Mouse (Mus musculus) heart, embryonic 13.5 days (tissue): Measurements from ENCODE around the gene Frmpd4. TPM values are rescaled to one million over a fixed set of nuclear protein-coding genes. Genes with fewer than 3 reads are reported as not detected.

Experiments used
- ATAC-seq: fragments of 200-750 bp; cut with Nextera tagmentation; 2 replicates; pipeline ENCODE4 v1.8.0; 2017; ENCODE audit warnings: moderate TSS enrichment; ENCODE audit not compliant: insufficient number of reproducible peaks, low FRiP score, low TSS enrichment; ENCODE audit errors: extremely low read depth
- H3K27ac ChIP-seq: fragments of 300-500 bp; sonication (generic); replicated peaks from 2 replicates; pipeline ENCODE4 v1.5.1; 2015; ENCODE audit warnings: moderate library complexity, mild to moderate bottlenecking, inconsistent platforms
- H3K27me3 ChIP-seq: fragments of 300-500 bp; sonication (generic); replicated peaks from 2 replicates; pipeline ENCODE4 v1.6.1; 2015; ENCODE audit warnings: mild to moderate bottlenecking, inconsistent platforms
- H3K36me3 ChIP-seq: fragments of 300-500 bp; sonication (generic); 2 replicates; pipeline ENCODE4 v1.6.1; 2015; ENCODE audit warnings: mild to moderate bottlenecking, inconsistent platforms
- H3K4me1 ChIP-seq: fragments of 300-500 bp; sonication (generic); 2 replicates; pipeline ENCODE4 v1.6.1; 2015; ENCODE audit warnings: inconsistent platforms
- H3K4me2 ChIP-seq: fragments of 300-500 bp; sonication (generic); 2 replicates; pipeline ENCODE4 v1.6.1; 2015; ENCODE audit warnings: inconsistent platforms, mild to moderate bottlenecking, moderate library complexity
- H3K4me3 ChIP-seq: fragments of 300-500 bp; sonication (generic); 2 replicates; pipeline ENCODE4 v1.5.1; 2015; ENCODE audit warnings: moderate library complexity, mild to moderate bottlenecking, inconsistent platforms
- H3K9ac ChIP-seq: fragments of 300-500 bp; sonication (generic); 2 replicates; pipeline ENCODE4 v1.6.1; 2015; ENCODE audit warnings: inconsistent platforms, mild to moderate bottlenecking, moderate library complexity
- H3K9me3 ChIP-seq: fragments of 300-500 bp; sonication (generic); 2 replicates; pipeline ENCODE4 v1.6.1; 2016; ENCODE audit warnings: inconsistent platforms
- WGBS: fragments of 180-500 bp; shearing (Covaris S2); methylation state at CpG from one replicate; pipeline ENCODE4 v1.1.7; 2015; ENCODE audit warnings: mixed read lengths; 5-methylcytosine and 5-hydroxymethylcytosine counted together
- polyA plus RNA-seq: library from polyadenylated mRNA; unstranded; fragments of >200 nt; fragmentation: Nextera tagmentation; extraction: Ambion mirVana; gene quantifications from 2 replicates; pipeline ENCODE4 v1.2.1, GENCODE M21; 2015

Frmpd4 gene
- polyA plus RNA-seq, 1 experiment from 2014 or later = not detected

DNA sequence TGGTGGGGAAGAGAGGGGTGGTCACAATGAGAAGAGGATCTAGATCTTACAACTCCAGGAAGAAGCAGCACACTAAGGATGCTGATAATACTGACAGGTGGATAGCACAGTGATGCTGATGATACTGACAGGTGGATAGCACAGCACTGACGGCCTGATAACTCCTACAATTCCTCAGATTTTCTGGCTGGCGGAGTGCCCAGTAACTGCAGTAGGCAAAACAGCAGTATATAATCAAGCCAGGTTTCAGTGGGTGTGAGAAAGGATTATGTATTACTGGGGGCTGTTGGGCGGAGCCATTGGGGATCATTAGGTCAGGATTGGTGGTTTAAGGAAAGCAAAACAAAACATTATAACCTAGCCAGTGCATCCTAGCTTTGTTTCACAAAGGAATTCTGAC lies 1053.9 kb downstream of the Frmpd4 start:
- Histone ChIP-seq H3K4me1 (no peaks in the 10 kb centered on the region), H3K4me3 (no peak overlapping the region), H3K27me3 (no peaks in the 10 kb centered on the region), H3K36me3 (no peaks in the 10 kb centered on the region), H3K9ac (no peak overlapping the region), H3K27ac (no peak overlapping the region), H3K9me3 (no peaks in the 10 kb centered on the region), H3K4me2 (no peak overlapping the region)
- ATAC-seq = no peak
- WGBS = 58% methylated on average over 3 of the region's 3 CpGs

DNA sequence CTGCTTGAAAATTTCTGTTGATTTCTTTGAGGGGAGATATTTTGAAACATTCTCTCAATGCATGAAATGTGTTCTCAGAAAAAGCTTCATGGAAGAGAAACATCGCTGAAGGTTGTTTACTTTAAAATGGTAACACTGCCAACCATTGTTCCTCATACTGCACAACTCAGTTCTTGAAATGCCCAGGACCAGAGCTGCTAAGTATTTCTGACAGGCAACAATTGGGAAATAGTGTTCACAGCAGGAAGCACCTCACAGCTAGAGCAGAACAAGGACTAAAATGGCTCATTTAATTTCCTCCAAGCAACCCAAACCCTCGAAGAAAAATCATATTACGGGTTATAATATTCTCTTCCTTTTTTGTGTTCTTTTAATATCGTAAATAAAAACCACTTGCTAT lies 1054.5 kb downstream of the Frmpd4 start:
- ATAC-seq = no peak
- no peak overlapping the region for H3K9ac ChIP-seq
- no peaks in the 10 kb centered on the region for H3K4me1 ChIP-seq
- no peaks in the 10 kb centered on the region for H3K36me3 ChIP-seq
- H3K27ac ChIP-seq = no peak overlapping the region
- 78% methylated on average over 4 of the region's 4 CpGs for WGBS
- no peak overlapping the region for H3K4me2 ChIP-seq
- no peaks in the 10 kb centered on the region for H3K9me3 ChIP-seq
- no peak overlapping the region for H3K4me3 ChIP-seq
- H3K27me3 ChIP-seq = no peaks in the 10 kb centered on the region

DNA sequence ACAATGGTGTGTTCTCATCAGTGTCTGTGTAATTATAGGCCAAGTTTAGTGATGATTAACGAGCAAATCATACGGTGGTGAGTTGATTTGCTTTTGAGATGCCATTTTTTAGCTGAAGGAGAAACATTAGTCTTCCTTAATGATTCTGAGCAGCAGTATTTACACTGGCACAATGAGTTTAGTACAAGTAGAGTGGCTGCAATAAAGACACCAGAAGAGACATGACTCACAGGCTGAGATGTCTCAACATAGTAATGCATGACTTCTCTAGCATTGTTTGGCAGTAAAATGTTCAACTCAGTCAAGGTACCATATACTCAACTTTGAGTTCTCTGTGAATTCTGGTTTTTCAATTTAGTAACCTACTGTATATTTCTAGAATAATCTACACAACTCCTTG lies 1058.6 kb downstream of the Frmpd4 start:
- WGBS = 87% methylated on average over 2 of the region's 2 CpGs
- no peaks in the 10 kb centered on the region for H3K27me3 ChIP-seq

DNA sequence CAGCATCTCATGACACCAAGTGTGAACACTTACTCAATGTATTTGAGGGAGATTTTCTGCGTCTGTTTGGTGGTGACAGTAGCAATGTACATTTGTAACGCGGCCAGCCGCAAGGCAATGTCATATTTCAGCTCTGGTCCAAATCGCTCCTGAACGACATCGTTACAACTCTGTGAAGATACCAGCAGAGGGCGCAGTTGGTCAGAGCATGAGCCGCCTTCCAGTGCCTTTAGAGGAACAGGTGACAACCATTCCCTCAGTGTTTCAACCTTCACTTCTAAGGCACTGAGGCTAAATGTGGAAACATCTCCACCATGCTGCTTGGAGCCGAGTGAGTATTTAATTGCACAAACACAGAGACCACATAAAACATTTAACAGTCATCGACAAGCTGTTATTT lies 1079.3 kb downstream of the Frmpd4 start:
- H3K4me3 ChIP-seq = no peak overlapping the region
- H3K27ac ChIP-seq = no peak overlapping the region
- 0 out of 2 replicates have a peak, but pooled peaks cover 5% of the 10 kb centered on the region for H3K27me3 ChIP-seq
- no peaks in the 10 kb centered on the region for H3K9me3 ChIP-seq
- no peak overlapping the region for H3K4me2 ChIP-seq
- H3K36me3 ChIP-seq = no peaks in the 10 kb centered on the region
- H3K4me1 ChIP-seq = no peaks in the 10 kb centered on the region
- WGBS = 28% methylated on average over 11 of the region's 11 CpGs
- ATAC-seq = no peak
- no peak overlapping the region for H3K9ac ChIP-seq

More for the DNA sequence above, 1058.6 kb downstream of the Frmpd4 start:
- Histone ChIP-seq H3K4me3 (no peak overlapping the region), H3K27ac (no peak overlapping the region), H3K36me3 (no peaks in the 10 kb centered on the region), H3K4me2 (no peak overlapping the region), H3K9me3 (no peaks in the 10 kb centered on the region), H3K9ac (no peak overlapping the region), H3K4me1 (no peaks in the 10 kb centered on the region)
- no peak for ATAC-seq

DNA sequence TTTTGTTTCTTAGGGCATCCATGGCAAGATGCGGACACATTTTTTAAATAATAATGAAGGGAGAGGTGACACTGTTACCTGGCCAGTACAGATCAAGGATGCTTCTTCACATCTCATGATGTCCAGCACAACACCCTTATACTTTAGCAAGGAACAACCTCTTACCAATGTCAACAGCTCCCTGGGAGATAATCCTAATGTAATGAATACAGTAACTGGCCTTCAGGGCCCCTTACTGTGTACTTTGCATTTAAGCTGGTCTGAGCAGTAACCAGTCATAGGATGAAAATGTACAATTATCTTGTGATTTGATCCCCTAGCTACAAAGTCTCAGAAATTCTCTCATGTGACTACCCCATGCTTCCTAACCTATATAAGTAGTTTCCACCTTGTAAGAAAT lies 1084.8 kb downstream of the Frmpd4 start:
- Histone ChIP-seq H3K27me3 (peaks cover 9% of the 10 kb centered on the region; the same call in 1 of the 2 replicates), H3K4me3 (no peak overlapping the region), H3K4me2 (no peak overlapping the region), H3K4me1 (no peaks in the 10 kb centered on the region), H3K27ac (no peak overlapping the region), H3K9ac (no peak overlapping the region), H3K36me3 (no peaks in the 10 kb centered on the region), H3K9me3 (no peaks in the 10 kb centered on the region)
- ATAC-seq = no peak
- 60% methylated on average over 1 of the region's 1 CpGs for WGBS

DNA sequence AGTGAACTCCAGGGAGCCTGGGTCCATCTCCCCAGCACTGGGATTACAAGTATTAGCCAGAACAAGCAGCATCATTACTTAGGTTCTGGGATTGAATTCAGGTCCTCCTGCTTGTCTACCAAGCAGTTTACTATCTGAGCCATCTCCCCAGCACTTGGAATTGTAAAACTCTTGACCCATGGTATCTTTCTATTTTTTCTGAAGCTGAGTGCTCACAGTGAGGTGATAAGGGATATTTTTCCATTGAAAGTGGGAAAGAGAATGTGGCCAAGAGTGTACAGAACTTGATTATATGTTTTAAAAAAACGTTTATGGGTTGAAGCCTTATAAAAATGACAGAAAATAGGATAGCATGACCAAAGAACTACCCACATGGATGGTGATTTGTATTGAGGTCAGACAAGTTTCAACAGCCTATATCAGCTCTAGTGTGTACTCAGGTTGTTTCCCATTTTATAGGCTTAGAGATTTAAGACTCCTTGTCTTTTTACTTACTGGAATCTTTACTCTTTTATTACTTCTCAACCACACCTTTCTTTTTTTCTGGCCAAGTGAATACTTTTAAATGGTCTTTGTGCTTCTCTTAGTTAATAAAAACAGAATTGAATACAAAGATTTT lies 1085.3 kb downstream of the Frmpd4 start:
- Histone ChIP-seq H3K4me2 (no peak overlapping the region), H3K27me3 (peaks cover 9% of the 10 kb centered on the region; the same call in 1 of the 2 replicates), H3K9me3 (no peaks in the 10 kb centered on the region), H3K27ac (no peak overlapping the region), H3K4me3 (no peak overlapping the region), H3K9ac (no peak overlapping the region), H3K36me3 (no peaks in the 10 kb centered on the region), H3K4me1 (no peaks in the 10 kb centered on the region)
- ATAC-seq = no peak
- 41% methylated on average over 1 of the region's 1 CpGs for WGBS

DNA sequence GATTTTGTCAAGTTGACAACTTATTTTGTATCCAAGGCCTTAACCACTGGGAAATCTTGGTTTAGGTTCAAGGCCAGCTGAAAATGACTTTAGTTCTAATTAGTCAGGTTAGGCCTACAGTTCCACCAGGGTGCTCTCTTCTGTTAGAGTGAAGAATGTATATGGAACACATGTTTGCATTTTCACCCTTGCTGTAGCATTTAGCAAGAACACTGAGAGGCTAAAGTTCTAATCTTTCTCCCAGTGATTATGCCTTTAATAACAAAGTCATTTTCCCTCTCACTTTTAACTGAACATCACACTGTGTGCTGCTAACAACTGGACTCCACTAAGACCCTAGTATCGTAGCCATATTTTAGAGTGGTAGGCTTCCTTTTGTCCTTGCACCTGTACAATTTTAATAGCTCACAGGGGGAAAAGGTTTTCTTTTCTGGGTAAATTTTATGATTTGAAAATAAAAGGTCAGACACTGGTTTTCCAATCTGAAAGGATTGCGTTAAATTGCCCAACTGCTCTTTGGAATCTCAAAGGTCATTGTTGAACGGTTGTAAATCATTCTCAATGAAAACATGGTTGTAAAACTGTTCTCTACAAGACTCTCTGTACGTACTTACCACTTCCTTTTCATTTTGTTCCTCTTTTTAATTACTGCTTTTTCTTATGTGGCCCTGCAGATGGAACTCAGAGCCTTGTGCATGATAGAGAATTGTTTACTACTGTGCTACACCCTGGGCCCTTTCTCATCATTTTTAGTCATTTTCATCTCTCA lies 1093.4 kb downstream of the Frmpd4 start:
- Histone ChIP-seq H3K27me3 (no peaks in the 10 kb centered on the region), H3K9ac (no peak overlapping the region), H3K36me3 (no peaks in the 10 kb centered on the region), H3K9me3 (no peaks in the 10 kb centered on the region), H3K27ac (no peak overlapping the region), H3K4me1 (no peaks in the 10 kb centered on the region), H3K4me3 (no peak overlapping the region), H3K4me2 (no peak overlapping the region)
- WGBS = 72% methylated on average over 4 of the region's 4 CpGs
- ATAC-seq = no peak

DNA sequence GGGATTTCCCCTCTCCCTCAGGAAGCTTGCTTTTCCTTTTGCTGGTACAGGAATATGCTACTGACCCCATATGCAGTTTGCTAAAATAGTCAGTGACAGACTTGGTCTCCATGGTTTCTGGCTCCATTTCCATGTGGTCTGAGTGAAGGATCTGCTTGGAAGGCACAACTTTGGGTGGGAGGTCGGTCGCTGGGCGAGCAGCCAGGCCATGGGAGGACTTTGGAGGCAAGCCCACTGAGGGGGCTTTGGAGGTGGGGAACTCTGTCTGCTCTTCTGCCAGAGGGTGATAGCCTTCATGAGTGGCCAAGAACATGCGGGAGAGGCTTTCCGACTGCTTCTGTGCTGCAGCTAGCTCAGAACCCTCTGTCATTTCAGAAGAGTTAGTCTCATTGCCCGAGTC lies 1099.4 kb downstream of the Frmpd4 start:
- H3K4me2 ChIP-seq = no peak overlapping the region
- WGBS = 65% methylated on average over 6 of the region's 6 CpGs
- no peak overlapping the region for H3K27ac ChIP-seq
- H3K36me3 ChIP-seq = no peaks in the 10 kb centered on the region
- no peak overlapping the region for H3K4me3 ChIP-seq
- ATAC-seq = no peak
- no peaks in the 10 kb centered on the region for H3K9me3 ChIP-seq
- H3K27me3 ChIP-seq = no peaks in the 10 kb centered on the region
- no peak overlapping the region for H3K9ac ChIP-seq
- no peaks in the 10 kb centered on the region for H3K4me1 ChIP-seq

DNA sequence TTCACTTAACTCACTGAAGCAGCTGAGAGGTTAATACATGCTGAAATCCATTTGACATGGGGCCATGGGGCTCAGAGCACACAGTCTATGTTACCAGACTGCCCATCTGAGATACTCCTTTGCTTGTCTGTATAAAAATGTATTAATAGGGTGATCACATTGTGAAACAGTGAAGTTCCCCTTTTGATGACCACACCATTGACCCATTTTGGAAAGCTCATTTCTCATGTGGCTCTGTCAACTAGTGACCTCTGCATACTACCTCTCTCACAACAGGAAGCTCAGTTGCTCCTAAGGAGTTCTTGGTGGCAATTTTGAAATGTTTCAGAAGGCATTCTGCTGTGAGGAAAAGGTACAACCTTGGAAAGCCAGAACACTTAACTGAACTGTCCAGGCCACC lies 1142.1 kb downstream of the Frmpd4 start:
- no peak overlapping the region for H3K4me3 ChIP-seq

DNA sequence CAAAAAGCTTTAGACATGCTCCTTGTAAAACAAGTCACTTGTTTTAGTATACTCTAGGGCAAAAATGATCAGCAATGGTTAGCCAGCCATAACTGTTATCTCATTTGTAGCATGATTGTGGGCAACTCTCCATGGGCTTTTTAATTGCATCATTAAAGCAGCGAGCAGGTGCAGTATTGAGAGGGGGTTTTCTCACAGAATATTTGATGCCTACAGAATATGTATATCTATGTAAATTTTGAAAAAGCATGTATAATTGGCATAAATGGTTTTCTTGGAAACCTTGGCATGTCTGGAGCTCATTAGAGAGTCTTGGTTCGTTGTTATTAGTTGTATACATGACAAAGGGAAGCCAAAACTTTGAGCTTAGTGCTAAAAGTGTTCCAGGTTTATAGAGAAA lies 1143.1 kb downstream of the Frmpd4 start:
- no peak for ATAC-seq
- Histone ChIP-seq H3K4me1 (no peaks in the 10 kb centered on the region), H3K4me3 (no peak overlapping the region), H3K27ac (no peak overlapping the region), H3K9me3 (no peaks in the 10 kb centered on the region), H3K9ac (no peak overlapping the region), H3K36me3 (no peaks in the 10 kb centered on the region), H3K27me3 (no peaks in the 10 kb centered on the region), H3K4me2 (no peak overlapping the region)
- WGBS = 67% methylated on average over 2 of the region's 2 CpGs

More for the DNA sequence above, 1142.1 kb downstream of the Frmpd4 start:
- Histone ChIP-seq H3K9me3 (no peaks in the 10 kb centered on the region), H3K36me3 (no peaks in the 10 kb centered on the region), H3K27me3 (no peaks in the 10 kb centered on the region), H3K4me1 (no peaks in the 10 kb centered on the region), H3K4me2 (no peak overlapping the region), H3K27ac (no peak overlapping the region), H3K9ac (no peak overlapping the region)
- ATAC-seq = no peak
